Mouse (Mus musculus) forebrain, embryonic 13.5 days (tissue): ENCODE data around the gene Nme9. TPM values are rescaled to one million over a fixed set of nuclear protein-coding genes. Genes with fewer than 3 reads are reported as not detected.

Experiments
- ATAC-seq: fragments of 200-750 bp; cut with Nextera tagmentation; 2 replicates; pipeline ENCODE4 v1.8.0; 2017
- H3K27ac ChIP-seq: fragments of 300-500 bp; sonication (generic); 2 replicates; pipeline ENCODE4 v1.5.1; 2015; ENCODE audit warnings: inconsistent platforms, mild to moderate bottlenecking, moderate library complexity
- H3K27me3 ChIP-seq: fragments of 300-500 bp; sonication (generic); 2 replicates; pipeline ENCODE4 v1.6.1; 2015; ENCODE audit warnings: mild to moderate bottlenecking, inconsistent platforms
- H3K36me3 ChIP-seq: fragments of 300-500 bp; sonication (generic); 2 replicates; pipeline ENCODE4 v1.6.1; 2015; ENCODE audit warnings: mild to moderate bottlenecking, inconsistent platforms; ENCODE audit not compliant: poor library complexity, severe bottlenecking
- H3K4me1 ChIP-seq: fragments of 300-500 bp; sonication (generic); 2 replicates; pipeline ENCODE4 v1.6.1; 2015; ENCODE audit warnings: inconsistent platforms
- H3K4me2 ChIP-seq: fragments of 300-500 bp; sonication (generic); 2 replicates; pipeline ENCODE4 v1.6.1; 2015; ENCODE audit warnings: inconsistent platforms, mild to moderate bottlenecking, moderate library complexity
- H3K4me3 ChIP-seq: fragments of 300-500 bp; sonication (generic); 2 replicates; pipeline ENCODE4 v1.5.1; 2015; ENCODE audit warnings: mild to moderate bottlenecking, inconsistent platforms
- H3K9ac ChIP-seq: fragments of 300-500 bp; sonication (generic); 2 replicates; pipeline ENCODE4 v1.6.1; 2015; ENCODE audit warnings: mild to moderate bottlenecking, inconsistent platforms
- H3K9me3 ChIP-seq: fragments of 300-500 bp; sonication (generic); replicated peaks from 2 replicates; pipeline ENCODE4 v1.6.1; 2016; ENCODE audit warnings: inconsistent platforms
- WGBS: fragments of 180-500 bp; shearing (Covaris S2); methylation state at CpG from one replicate; pipeline ENCODE4 v1.1.7; 2015; 5-methylcytosine and 5-hydroxymethylcytosine counted together
- polyA plus RNA-seq: library from polyadenylated mRNA; unstranded; fragments of >200 nt; fragmentation: Nextera tagmentation; extraction: Ambion mirVana; gene quantifications from 2 replicates; pipeline ENCODE4 v1.2.1, GENCODE M21; 2015

Nme9 gene
- polyA plus RNA-seq, 1 experiment from 2014 or later = 0.56 TPM

GRCm38 (mm10) chr9:99491050-99491449 lies 39.8 kb downstream of the Nme9 start:
- no peak for ATAC-seq
- Histone ChIP-seq H3K9ac (no peak overlapping the region), H3K4me3 (no peak overlapping the region), H3K36me3 (peaks cover 70% of the 10 kb centered on the region), H3K4me1 (no peaks in the 10 kb centered on the region), H3K4me2 (no peak overlapping the region), H3K27me3 (no peaks in the 10 kb centered on the region), H3K27ac (no peak overlapping the region), H3K9me3 (no peaks in the 10 kb centered on the region)
- 97% methylated on average over 4 of the region's 4 CpGs for WGBS

- no peaks in the 10 kb centered on the region for H3K4me1 ChIP-seq
- H3K27me3 ChIP-seq = no peaks in the 10 kb centered on the region
- H3K4me3 ChIP-seq = no peak overlapping the region
- no peak for ATAC-seq
- no peak overlapping the region for H3K4me2 ChIP-seq
- H3K27ac ChIP-seq = no peak overlapping the region
- H3K9me3 ChIP-seq = no peaks in the 10 kb centered on the region
- H3K36me3 ChIP-seq = peaks cover 64% of the 10 kb centered on the region
- WGBS = 80% methylated on average over 10 of the region's 10 CpGs
- H3K9ac ChIP-seq = no peak overlapping the region
Observed at GRCm38 (mm10) chr9:99492634-99493200, 41.4 kb downstream of the Nme9 start.

- Histone ChIP-seq H3K4me2 (no peak overlapping the region), H3K36me3 (peaks cover 44% of the 10 kb centered on the region), H3K9ac (no peak overlapping the region), H3K4me3 (no peak overlapping the region), H3K27ac (no peak overlapping the region), H3K4me1 (no peaks in the 10 kb centered on the region), H3K27me3 (no peaks in the 10 kb centered on the region), H3K9me3 (no peaks in the 10 kb centered on the region)
- ATAC-seq = no peak
- 95% methylated on average over 4 of the region's 4 CpGs for WGBS
Observed at GRCm38 (mm10) chr9:99499336-99499735, 48.1 kb downstream of the Nme9 start.

- Histone ChIP-seq H3K4me3 (no peak overlapping the region), H3K4me2 (no peak overlapping the region), H3K9me3 (no peaks in the 10 kb centered on the region), H3K9ac (no peak overlapping the region), H3K27me3 (no peaks in the 10 kb centered on the region), H3K4me1 (no peaks in the 10 kb centered on the region), H3K36me3 (peaks cover 14% of the 10 kb centered on the region), H3K27ac (no peak overlapping the region)
- no peak for ATAC-seq
- WGBS = 93% methylated on average over 7 of the region's 7 CpGs
Observed at GRCm38 (mm10) chr9:99505875-99506274, 54.6 kb downstream of the Nme9 start.

Other genes with a start within 250 kb of the Nme9 start
- not detected in 2 replicates for gene Faiml, start 214.2 kb upstream of the Nme9 start, polyA plus RNA-seq
- 80.3 and 81.3 TPM in 2 replicates for gene Cep70, start 208.1 kb upstream of the Nme9 start, polyA plus RNA-seq
- 0.26 and 0.31 TPM in 2 replicates for gene Esyt3, start 92.9 kb upstream of the Nme9 start, polyA plus RNA-seq
- gene Mras, start 14.1 kb upstream of the Nme9 start, polyA plus RNA-seq = 43.4 and 44.8 TPM in 2 replicates
- gene Armc8, start 117.4 kb downstream of the Nme9 start, polyA plus RNA-seq = 50.4 and 54.0 TPM in 2 replicates
- gene Dbr1, start 124.3 kb downstream of the Nme9 start, polyA plus RNA-seq = 31.8 and 37.8 TPM in 2 replicates
- gene A4gnt, start 161.0 kb downstream of the Nme9 start, polyA plus RNA-seq = not detected in 2 replicates
- 14.0 and 17.9 TPM in 2 replicates for gene Dzip1l, start 178.0 kb downstream of the Nme9 start, polyA plus RNA-seq